Comparison of ENCODE assay signal across 8 mouse cellular contexts in the genomic region with DNA sequence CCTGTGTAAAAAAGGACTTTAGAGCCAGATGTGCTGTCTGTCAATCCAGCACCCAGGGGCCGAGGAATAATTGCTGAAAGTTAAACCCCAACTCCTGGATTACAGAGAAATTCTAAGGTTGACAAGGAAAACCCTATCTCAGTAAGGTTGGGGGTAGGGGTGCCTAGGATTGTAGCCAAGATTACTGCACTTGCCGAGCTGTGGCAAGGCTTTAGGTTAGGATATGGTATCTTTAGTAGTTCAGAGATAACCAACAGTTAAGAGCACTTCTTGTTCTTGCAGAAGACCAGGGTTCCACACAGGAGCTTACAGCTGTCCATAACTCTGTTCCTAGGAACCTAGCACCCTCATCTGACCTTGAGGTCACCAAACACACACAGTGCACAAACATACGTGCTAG. TPM values are rescaled to one million over a fixed set of nuclear protein-coding genes. Genes with fewer than 3 reads are reported as not detected.
DNase-seq lines count a peak whose midpoint lies in the region; ATAC-seq and TF ChIP-seq lines count a peak whose summit lies in the region.

No protein-coding gene starts in this region.

- no peak overlapping the region for H3K27ac ChIP-seq in kidney, postnatal 0 days
- no peak overlapping the region for H3K27ac ChIP-seq in embryonic facial prominence, embryonic 12.5 days
- no peak overlapping the region for H3K27ac ChIP-seq in forebrain, embryonic 13.5 days
- H3K27ac ChIP-seq in liver, embryonic 13.5 days = peak overlapping the region; percentile 14; the same call in 1 of the 2 replicates

- no peak for TF ChIP-seq CTCF in kidney, postnatal 0 days (IDR thresholded peaks at IDR 0.05; ENCODE audit: low read depth)

- 59% methylated on average over 3 of the region's 3 CpGs for WGBS in kidney, postnatal 0 days
- WGBS in embryonic facial prominence, embryonic 12.5 days = 62% methylated on average over 3 of the region's 3 CpGs
- 77% methylated on average over 3 of the region's 3 CpGs for WGBS in forebrain, embryonic 13.5 days
- 49% methylated on average over 3 of the region's 3 CpGs for WGBS in liver, embryonic 13.5 days (ENCODE audit: insufficient replicate concordance)

- H3K36me3 ChIP-seq in kidney, postnatal 0 days (ENCODE audit: insufficient read depth, low read length) = 0 out of 2 replicates have a peak, but pooled peaks cover under 1% of the 10 kb centered on the region
- peaks cover 7% of the 10 kb centered on the region; the same call in 1 of the 2 replicates for H3K36me3 ChIP-seq in embryonic facial prominence, embryonic 12.5 days
- H3K36me3 ChIP-seq in forebrain, embryonic 13.5 days (ENCODE audit: poor library complexity, severe bottlenecking) = peaks cover under 1% of the 10 kb centered on the region; the same call in 1 of the 2 replicates
- peaks cover under 1% of the 10 kb centered on the region for H3K36me3 ChIP-seq in liver, embryonic 13.5 days

- no peaks in the 10 kb centered on the region for H3K27me3 ChIP-seq in kidney, postnatal 0 days (ENCODE audit: insufficient read depth, low read length)
- no peaks in the 10 kb centered on the region for H3K27me3 ChIP-seq in embryonic facial prominence, embryonic 12.5 days
- H3K27me3 ChIP-seq in forebrain, embryonic 13.5 days = no peaks in the 10 kb centered on the region
- H3K27me3 ChIP-seq in liver, embryonic 13.5 days = peaks cover 26% of the 10 kb centered on the region

- no peaks in the 10 kb centered on the region for H3K9me3 ChIP-seq in kidney, postnatal 0 days (replicated peaks; ENCODE audit: low read length)
- no peaks in the 10 kb centered on the region for H3K9me3 ChIP-seq in embryonic facial prominence, embryonic 12.5 days
- H3K9me3 ChIP-seq in forebrain, embryonic 13.5 days (replicated peaks) = no peaks in the 10 kb centered on the region
- H3K9me3 ChIP-seq in liver, embryonic 13.5 days (replicated peaks) = no peaks in the 10 kb centered on the region

- no peak for DNase-seq in kidney, postnatal 0 days (ENCODE audit: low spot score)
- no peak for DNase-seq in kidney, postnatal 14 days
- DNase-seq in liver, embryonic 13.5 days = no peak
- DNase-seq in thymus, postnatal 36 days = no peak
- no peak for DNase-seq in right cerebral cortex, postnatal 10 days (ENCODE audit: low spot score in 2 of 2)
- DNase-seq in left cerebral cortex, adult 8-10 months (ENCODE audit: low spot score in 2 of 2) = no peak

- H3K9ac ChIP-seq in kidney, postnatal 0 days (ENCODE audit: low read depth, low read length) = no peak overlapping the region
- H3K9ac ChIP-seq in embryonic facial prominence, embryonic 12.5 days = 0 out of 2 replicates have a peak overlapping the region, but pooled peaks have one; percentile 73
- H3K9ac ChIP-seq in forebrain, embryonic 13.5 days = no peak overlapping the region
- H3K9ac ChIP-seq in liver, embryonic 13.5 days = peak overlapping the region; percentile 92

- ATAC-seq in kidney, postnatal 0 days (replicated peaks; ENCODE audit: low FRiP score, low read depth) = no peak
- no peak for ATAC-seq in embryonic facial prominence, embryonic 12.5 days (ENCODE audit: insufficient number of reproducible peaks, insufficient read depth, low FRiP score, low TSS enrichment)
- ATAC-seq in forebrain, embryonic 13.5 days = no peak
- no peak for ATAC-seq in liver, embryonic 13.5 days (ENCODE audit: low read depth)

- peaks cover 18% of the 10 kb centered on the region; the same call in 1 of the 2 replicates for H3K4me1 ChIP-seq in kidney, postnatal 0 days (replicated peaks; ENCODE audit: insufficient read depth, low read length)
- peaks cover 23% of the 10 kb centered on the region for H3K4me1 ChIP-seq in embryonic facial prominence, embryonic 12.5 days
- peaks cover 26% of the 10 kb centered on the region for H3K4me1 ChIP-seq in forebrain, embryonic 13.5 days
- peaks cover 44% of the 10 kb centered on the region for H3K4me1 ChIP-seq in liver, embryonic 13.5 days (replicated peaks)

- H3K4me3 ChIP-seq in kidney, postnatal 0 days (replicated peaks; ENCODE audit: low read depth, low read length) = peak overlapping the region; percentile 99; the same call in 1 of the 2 replicates
- peak overlapping the region; percentile 100; the same call in 1 of the 2 replicates for H3K4me3 ChIP-seq in embryonic facial prominence, embryonic 12.5 days
- H3K4me3 ChIP-seq in forebrain, embryonic 13.5 days = peak overlapping the region; percentile 98; the same call in 1 of the 2 replicates
- peak overlapping the region; percentile 97 for H3K4me3 ChIP-seq in liver, embryonic 13.5 days (replicated peaks)

- H3K4me2 ChIP-seq in kidney, postnatal 0 days (ENCODE audit: low read length) = peak overlapping the region; percentile 88
- H3K4me2 ChIP-seq in embryonic facial prominence, embryonic 12.5 days (replicated peaks) = peak overlapping the region; percentile 58
- H3K4me2 ChIP-seq in forebrain, embryonic 13.5 days = peak overlapping the region; percentile 69
- peak overlapping the region; percentile 73 for H3K4me2 ChIP-seq in liver, embryonic 13.5 days

RNA-seq across cellular contexts. Expression of a gene that starts 1.6 kb away (rescaled TPM):
- polyA plus RNA-seq in kidney, postnatal 0 days (2015; fragmentation: Nextera tagmentation; extraction: Ambion mirVana) = 23.6 and 23.7 TPM in 2 replicates
- polyA plus RNA-seq in embryonic facial prominence, embryonic 12.5 days (2016; fragmentation: Nextera tagmentation; extraction: Ambion mirVana) = 42.2 and 44.3 TPM in 2 replicates
- 17.6 and 19.4 TPM in 2 replicates for polyA plus RNA-seq in forebrain, embryonic 13.5 days (2015; fragmentation: Nextera tagmentation; extraction: Ambion mirVana)
- 5.4 and 6.2 TPM in 2 replicates for polyA plus RNA-seq in liver, embryonic 13.5 days (2015; fragmentation: Nextera tagmentation; extraction: Ambion mirVana)
- 10 to 100 TPM; 15.4 to 17.4 (median 15.8) TPM for total RNA-seq in left cerebral cortex, adult 8-10 months (2022)

RNA-seq across cellular contexts. Expression of a gene that starts 8.9 kb away (rescaled TPM):
- polyA plus RNA-seq in kidney, postnatal 0 days (2015; fragmentation: Nextera tagmentation; extraction: Ambion mirVana) = 34.5 and 35.1 TPM in 2 replicates
- polyA plus RNA-seq in embryonic facial prominence, embryonic 12.5 days (2016; fragmentation: Nextera tagmentation; extraction: Ambion mirVana) = 45.2 and 45.6 TPM in 2 replicates
- polyA plus RNA-seq in forebrain, embryonic 13.5 days (2015; fragmentation: Nextera tagmentation; extraction: Ambion mirVana) = 39.6 and 40.6 TPM in 2 replicates
- 7.8 and 8.1 TPM in 2 replicates for polyA plus RNA-seq in liver, embryonic 13.5 days (2015; fragmentation: Nextera tagmentation; extraction: Ambion mirVana)
- 10 to 100 TPM; 17.5 to 27.0 (median 24.0) TPM for total RNA-seq in left cerebral cortex, adult 8-10 months (2022)

RNA-seq across cellular contexts. Expression of a gene that starts 10.9 kb away (rescaled TPM):
- polyA plus RNA-seq in kidney, postnatal 0 days (2015; fragmentation: Nextera tagmentation; extraction: Ambion mirVana) = 10.7 and 11.2 TPM in 2 replicates
- polyA plus RNA-seq in embryonic facial prominence, embryonic 12.5 days (2016; fragmentation: Nextera tagmentation; extraction: Ambion mirVana) = 13.0 and 13.5 TPM in 2 replicates
- polyA plus RNA-seq in forebrain, embryonic 13.5 days (2015; fragmentation: Nextera tagmentation; extraction: Ambion mirVana) = 2.7 and 3.0 TPM in 2 replicates
- 6.0 and 6.5 TPM in 2 replicates for polyA plus RNA-seq in liver, embryonic 13.5 days (2015; fragmentation: Nextera tagmentation; extraction: Ambion mirVana)
- total RNA-seq in left cerebral cortex, adult 8-10 months (2022) = 10 to 100 TPM; 15.8 to 21.0 (median 19.3) TPM

RNA-seq across cellular contexts. Expression of a gene that starts 29.8 kb away (rescaled TPM):
- polyA plus RNA-seq in kidney, postnatal 0 days (2015; fragmentation: Nextera tagmentation; extraction: Ambion mirVana) = 14.4 and 16.3 TPM in 2 replicates
- 25.3 and 30.2 TPM in 2 replicates for polyA plus RNA-seq in embryonic facial prominence, embryonic 12.5 days (2016; fragmentation: Nextera tagmentation; extraction: Ambion mirVana)
- polyA plus RNA-seq in forebrain, embryonic 13.5 days (2015; fragmentation: Nextera tagmentation; extraction: Ambion mirVana) = 18.5 and 25.2 TPM in 2 replicates
- 7.2 and 9.5 TPM in 2 replicates for polyA plus RNA-seq in liver, embryonic 13.5 days (2015; fragmentation: Nextera tagmentation; extraction: Ambion mirVana)
- total RNA-seq in left cerebral cortex, adult 8-10 months (2022) = 10 to 100 TPM; 11.7 to 17.5 (median 14.0) TPM

RNA-seq across cellular contexts. Expression of a gene that starts 40.7 kb away (rescaled TPM):
- polyA plus RNA-seq in kidney, postnatal 0 days (2015; fragmentation: Nextera tagmentation; extraction: Ambion mirVana) = 0.39 and 0.45 TPM in 2 replicates
- 1.0 and 1.1 TPM in 2 replicates for polyA plus RNA-seq in embryonic facial prominence, embryonic 12.5 days (2016; fragmentation: Nextera tagmentation; extraction: Ambion mirVana)
- 0.53 and 0.83 TPM in 2 replicates for polyA plus RNA-seq in forebrain, embryonic 13.5 days (2015; fragmentation: Nextera tagmentation; extraction: Ambion mirVana)
- polyA plus RNA-seq in liver, embryonic 13.5 days (2015; fragmentation: Nextera tagmentation; extraction: Ambion mirVana) = 0.07 TPM in 1 of 2 replicates, not detected in the other
- total RNA-seq in left cerebral cortex, adult 8-10 months (2022) = under 1 TPM; 0.61 to 0.94 (median 0.73) TPM

Comparison
In these comparisons a context has a peak if more than half of its experiments do, and no peak if none do; other contexts are left out.
1. H3K9ac ChIP-seq: peak in embryonic facial prominence, embryonic 12.5 days (single experiment) and liver, embryonic 13.5 days (single experiment); none in kidney, postnatal 0 days (single experiment) and forebrain, embryonic 13.5 days (single experiment).
2. Peak in every context shown above with its lines, with median percentiles within 50 percentile points of each other: H3K4me2 ChIP-seq and H3K4me3 ChIP-seq.